Comparison of ENCODE assay signal across 16 mouse cellular contexts in the genomic region with DNA sequence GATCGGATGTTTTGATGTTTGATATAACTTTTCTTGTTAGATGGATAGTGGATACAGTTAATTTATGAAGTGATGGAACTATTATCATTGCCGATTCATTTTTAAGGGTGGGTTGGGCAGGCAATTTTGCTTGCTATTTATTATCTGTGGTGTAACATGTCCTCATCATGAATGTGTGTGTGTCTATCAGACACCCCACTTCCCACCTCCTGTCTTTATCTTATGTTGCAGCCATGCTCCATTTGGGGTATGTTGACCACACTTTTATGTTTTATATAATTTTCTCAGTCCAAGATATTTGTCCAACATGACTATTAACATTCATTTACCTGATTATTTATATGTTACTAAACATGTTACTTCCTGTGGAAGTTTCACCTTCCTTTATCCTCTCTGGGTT.
"Had no signal": no experiment of that assay in that cellular context is flagged by ENCODE, and none has a peak within 500 bp of the region (broad histone marks: within the 10 kb centered on the region; RNA-seq: fewer than 3 reads in every experiment).

No protein-coding gene starts in this region.

- H3K9me3 ChIP-seq: neural tube, embryonic 13.5 days; neural tube, embryonic 15.5 days; stomach, embryonic 15.5 days had no signal

- H3K27me3 ChIP-seq: neural tube, embryonic 13.5 days; neural tube, embryonic 15.5 days; stomach, embryonic 15.5 days had no signal

- H3K4me2 ChIP-seq: neural tube, embryonic 13.5 days; neural tube, embryonic 15.5 days; stomach, embryonic 15.5 days had no signal

- H3K9ac ChIP-seq: neural tube, embryonic 13.5 days; neural tube, embryonic 15.5 days; stomach, embryonic 15.5 days had no signal

- H3K4me1 ChIP-seq: neural tube, embryonic 13.5 days; neural tube, embryonic 15.5 days; stomach, embryonic 15.5 days had no signal

- DNase-seq: retina, postnatal 1 day; right cerebral cortex, adult 18-20 months; right cerebral cortex, postnatal 14 days; right cerebral cortex, postnatal 25 days; right cerebral cortex, postnatal 4 days; spleen, adult 18-20 months; thymus, adult 18-20 months; thymus, adult 2 months; thymus, postnatal 14 days; thymus, postnatal 25 days; thymus, postnatal 36 days; thymus, postnatal 4 days had no signal

- H3K36me3 ChIP-seq: neural tube, embryonic 13.5 days; neural tube, embryonic 15.5 days; stomach, embryonic 15.5 days had no signal

- H3K4me3 ChIP-seq: neural tube, embryonic 13.5 days; neural tube, embryonic 15.5 days; stomach, embryonic 15.5 days had no signal

- H3K27ac ChIP-seq: neural tube, embryonic 13.5 days; neural tube, embryonic 15.5 days; stomach, embryonic 15.5 days; stomach, postnatal 0 days had no signal
